Comparison of ENCODE assay signal across 9 mouse cellular contexts in the genomic region with DNA sequence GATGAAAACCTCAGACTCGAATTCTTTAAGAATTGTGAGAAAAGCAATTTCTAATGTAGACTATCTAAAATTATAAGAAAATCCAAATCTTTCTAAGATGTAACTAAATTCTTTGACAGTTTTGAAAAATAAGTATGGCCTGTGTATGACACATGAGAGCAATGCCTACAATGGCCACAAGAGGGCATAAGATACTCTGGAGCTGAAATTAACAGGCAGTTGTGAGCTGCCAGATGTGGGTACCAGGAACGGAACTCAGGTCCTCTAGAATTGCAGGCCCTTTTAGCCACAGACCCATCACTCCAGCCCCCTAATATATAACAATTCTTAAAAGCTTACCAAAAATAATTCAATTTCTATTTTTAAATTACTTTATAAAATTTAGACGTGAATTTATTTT. TPM values are rescaled to one million over a fixed set of nuclear protein-coding genes. Genes with fewer than 3 reads are reported as not detected.
DNase-seq lines count a peak whose midpoint lies in the region; TF ChIP-seq lines count a peak whose summit lies in the region.
"Had no signal": no experiment of that assay in that cellular context is flagged by ENCODE, and none has a peak within 500 bp of the region (broad histone marks: within the 10 kb centered on the region; RNA-seq: fewer than 3 reads in every experiment).

No protein-coding gene starts in this region.

- no peaks in the 10 kb centered on the region for H3K36me3 ChIP-seq in spleen, adult 2 months (ENCODE audit: control insufficient read depth, insufficient read depth, low read length)
- H3K36me3 ChIP-seq: lung, embryonic 15.5 days had no signal

- H3K4me1 ChIP-seq in bone marrow, adult 2 months (ENCODE audit: control insufficient read depth, insufficient read depth, low read length): no peaks in the 10 kb centered on the region; the same call in 1 of the 2 replicates
- no peaks in the 10 kb centered on the region; the same call in 1 of the 2 replicates for H3K4me1 ChIP-seq in spleen, adult 2 months (ENCODE audit: control insufficient read depth, insufficient read depth, insufficient read length)
- H3K4me1 ChIP-seq: lung, embryonic 15.5 days had no signal

- 76% methylated on average over 3 of the region's 3 CpGs for WGBS in bone marrow, adult 2 months
- WGBS in spleen, adult 2 months: 88% methylated on average over 3 of the region's 3 CpGs

- intact Hi-C loops in left cerebral cortex, adult 2 months (cut with DNase I): no loop called here
- intact Hi-C loops in left cerebral cortex, postnatal 36 days (cut with DNase I): no loop called here

- DNase-seq in adrenal gland, postnatal 10 days: peak; percentile 49
- DNase-seq in adrenal gland, adult 8-10 months: no peak
- DNase-seq in left cerebral cortex, adult 2 months (ENCODE audit: extremely low spot score in 1 of 2, low spot score in 2 of 2): peak in 1 of 2 experiments; percentile 17
- no peak for DNase-seq in left cerebral cortex, postnatal 36 days (ENCODE audit: low spot score in 2 of 2)
- peak; percentile 34 for DNase-seq in layer of hippocampus, postnatal 10 days (ENCODE audit: low spot score in 2 of 2)
- peak; percentile 37 to 47 for DNase-seq in spleen, adult 2 months (ENCODE audit: low read depth in 1 of 2, low spot score in 2 of 2)
- DNase-seq in right cerebral cortex, postnatal 4 days: no peak

- no peak for TF ChIP-seq POLR2A in bone marrow, adult 2 months (IDR thresholded peaks at IDR 0.05; ENCODE audit: borderline replicate concordance, control insufficient read depth, low read depth, low read length)
- no peak for TF ChIP-seq POLR2A in spleen, adult 2 months (IDR thresholded peaks at IDR 0.05; ENCODE audit: low read depth, low read length)

- no peak overlapping the region for H3K27ac ChIP-seq in left cerebral cortex, adult 2 months
- H3K27ac ChIP-seq in bone marrow, adult 2 months (ENCODE audit: control insufficient read depth, insufficient read depth, low read depth, low read length, poor library complexity): no peak overlapping the region
- H3K27ac ChIP-seq in spleen, adult 2 months (ENCODE audit: insufficient read depth, low read length): no peak overlapping the region
- H3K27ac ChIP-seq: lung, embryonic 15.5 days had no signal

- TF ChIP-seq CTCF in left cerebral cortex, adult 2 months (IDR thresholded peaks at IDR 0.05): peak; percentile 71
- TF ChIP-seq CTCF in bone marrow, adult 2 months (IDR thresholded peaks at IDR 0.05; ENCODE audit: control insufficient read depth, insufficient read depth, low read length): peak; percentile 41
- peak; percentile 27; the same call in 1 of the 2 replicates for TF ChIP-seq CTCF in spleen, adult 2 months (IDR thresholded peaks at IDR 0.05; ENCODE audit: extremely low read depth, insufficient read depth, insufficient read length, insufficient replicate concordance)

- H3K27me3 ChIP-seq in spleen, adult 2 months (ENCODE audit: control insufficient read depth, insufficient read depth, low read length): no peaks in the 10 kb centered on the region
- H3K27me3 ChIP-seq: lung, embryonic 15.5 days had no signal

- H3K4me3 ChIP-seq in left cerebral cortex, adult 2 months: no peak overlapping the region
- no peak overlapping the region for H3K4me3 ChIP-seq in bone marrow, adult 2 months (replicated peaks; ENCODE audit: control insufficient read depth, low read depth, low read length)
- no peak overlapping the region for H3K4me3 ChIP-seq in spleen, adult 2 months (ENCODE audit: extremely low read depth, insufficient read depth, insufficient read length)
- H3K4me3 ChIP-seq: lung, embryonic 15.5 days had no signal

RNA-seq across cellular contexts. Expression of a gene that starts 57.6 kb away (rescaled TPM):
- 10 to 100 TPM; 25.2 to 30.3 TPM for total RNA-seq in adrenal gland, postnatal 10 days (2021)
- total RNA-seq in adrenal gland, adult 8-10 months (2022): 10 to 100 TPM; 43.8 to 50.6 (median 46.3) TPM
- 10 to 100 TPM; 23.0 to 23.3 TPM for total RNA-seq in left cerebral cortex, adult 2 months (2021)
- total RNA-seq in left cerebral cortex, postnatal 36 days (2021): 10 to 100 TPM; 18.6 to 22.9 TPM
- 3.1 and 10.5 TPM in 2 replicates for polyA plus RNA-seq in bone marrow, adult 2 months (2011; ENCODE audit: insufficient read depth, insufficient read length, low replicate concordance, missing spikeins)
- total RNA-seq in layer of hippocampus, postnatal 10 days (2021): 10 to 100 TPM; 12.1 to 14.1 TPM
- 3.8 and 4.2 TPM in 2 replicates for polyA plus RNA-seq in spleen, adult 2 months (2012; rRNA removed)

Comparison
In these comparisons a context has a peak if more than half of its experiments do, and no peak if none do; other contexts are left out.
1. DNase-seq: peak in adrenal gland, postnatal 10 days (single experiment), layer of hippocampus, postnatal 10 days (2 of 2) and spleen, adult 2 months (2 of 2); none in adrenal gland, adult 8-10 months (single experiment), left cerebral cortex, postnatal 36 days (0 of 2) and right cerebral cortex, postnatal 4 days (single experiment).
2. Peak in every context shown above with its lines, with median percentiles within 50 percentile points of each other: CTCF ChIP-seq.